Mouse (Mus musculus): Measurements from ENCODE around the gene Oosp1.

Oosp1 gene

GRCm38 (mm10) chr19:11690839-11691238 is at the start of gene Oosp1:
Gene Oosp1 (minus strand): TSS chr19:11691150.
- no peak for DNase-seq

GRCm38 (mm10) chr19:11736455-11736854 is 45.5 kb upstream of the Oosp1 start:
- no peak for DNase-seq

GRCm38 (mm10) chr19:11730278-11730677 is 39.3 kb upstream of the Oosp1 start:
- no peak for DNase-seq

GRCm38 (mm10) chr19:11727304-11727703 is 36.4 kb upstream of the Oosp1 start:
- DNase-seq = no peak

DNA sequence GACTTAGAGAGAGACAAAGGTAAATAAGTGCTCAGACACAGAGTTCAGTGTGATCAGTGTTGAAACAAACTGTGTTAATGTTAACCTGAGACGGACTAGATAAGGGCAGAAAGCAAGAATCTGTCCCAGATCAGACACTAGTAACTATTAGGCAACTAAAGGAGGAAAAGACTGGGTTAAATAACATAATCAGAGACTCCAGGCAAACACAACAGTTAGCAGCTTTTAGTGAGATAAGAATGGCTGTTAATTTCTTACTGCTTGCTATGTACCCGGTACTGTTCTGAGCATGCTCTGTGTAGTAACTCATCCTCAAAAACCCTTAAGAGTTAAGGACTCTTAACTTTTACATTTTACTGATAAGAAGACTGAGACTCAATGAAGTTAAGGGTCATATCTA is 35.0 kb upstream of the Oosp1 start:
- no peak for DNase-seq

DNA sequence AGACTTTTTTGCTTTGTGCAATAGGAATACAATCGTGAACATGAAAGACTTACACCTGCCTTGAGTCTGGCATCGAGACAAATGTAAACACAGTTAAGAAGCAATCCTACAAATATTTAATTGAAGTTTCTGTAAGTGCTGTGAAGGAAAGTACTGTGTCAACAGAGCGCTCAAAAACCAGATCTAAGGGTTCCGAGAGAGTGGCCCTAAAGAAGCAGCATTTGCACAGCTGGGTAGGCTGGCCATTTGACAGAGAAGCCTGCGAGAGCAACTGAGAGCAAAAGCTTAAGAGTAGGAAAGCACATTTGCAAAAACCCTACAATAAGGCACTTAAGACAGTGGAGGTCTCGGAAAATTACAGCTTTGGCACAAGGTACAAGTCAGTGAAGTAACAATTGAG is 33.3 kb upstream of the Oosp1 start:
- DNase-seq = no peak

DNA sequence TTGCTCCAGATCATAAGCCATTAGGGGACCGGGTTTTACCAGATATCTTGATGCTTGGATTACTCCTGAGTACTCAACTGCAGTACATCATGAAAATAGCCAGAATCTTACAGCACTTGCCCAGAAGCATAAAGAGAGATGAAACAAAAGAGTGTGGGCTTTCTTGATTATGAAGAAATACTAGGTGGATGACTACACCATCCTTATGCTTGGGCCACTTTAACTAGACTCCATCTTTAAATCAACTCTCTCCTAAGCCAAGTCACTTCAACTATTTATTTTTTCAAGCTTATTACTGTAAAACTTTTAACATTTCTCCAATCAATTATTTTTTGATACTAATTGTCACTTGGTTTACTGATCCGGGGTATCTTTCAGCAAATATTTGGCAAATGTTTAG is 32.9 kb upstream of the Oosp1 start:
- DNase-seq = no peak

GRCm38 (mm10) chr19:11720071-11720470 is 29.1 kb upstream of the Oosp1 start:
- no peak for DNase-seq

DNA sequence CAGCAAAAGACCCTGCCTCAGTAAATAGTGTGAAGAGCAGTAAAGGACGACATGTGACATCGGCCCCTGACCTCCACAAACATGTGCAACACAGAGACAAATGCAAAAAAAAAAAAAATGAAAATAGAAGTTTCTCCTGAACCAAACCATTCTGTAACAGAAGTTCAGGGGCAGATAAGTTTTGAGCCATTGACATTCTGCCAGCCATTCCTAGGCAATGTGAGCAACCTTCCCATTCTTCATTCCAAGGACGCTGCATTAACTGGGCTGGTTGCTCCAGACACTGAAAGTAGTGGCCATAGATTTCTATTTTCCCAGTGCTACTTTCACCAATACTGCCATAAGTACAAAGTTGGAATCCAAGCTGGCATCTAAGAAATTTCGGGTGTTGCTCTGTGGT is 21.5 kb upstream of the Oosp1 start:
- DNase-seq = no peak

GRCm38 (mm10) chr19:11698342-11698741 is 7.4 kb upstream of the Oosp1 start:
- no peak for DNase-seq

DNA sequence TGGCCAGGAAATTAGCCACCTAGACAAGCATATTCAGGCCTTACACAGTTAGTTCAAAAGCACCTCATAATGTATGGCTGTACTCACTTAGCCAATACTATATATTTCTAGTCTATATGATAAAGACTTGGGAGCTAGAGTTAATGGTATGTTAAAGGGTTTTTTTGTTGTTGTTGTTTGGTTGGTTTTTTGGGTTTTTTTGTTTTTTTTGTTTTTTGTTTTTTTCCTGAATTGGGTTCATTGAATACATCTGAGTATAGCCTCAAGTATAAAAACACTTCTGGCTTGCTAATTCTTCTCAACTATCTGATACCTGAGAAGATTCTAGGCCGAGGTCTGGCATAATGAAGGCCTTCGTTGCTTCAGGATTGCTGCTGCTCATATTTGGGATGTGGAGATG is 5.8 kb upstream of the Oosp1 start, which contains the start of gene Oosp3:
TSS of gene Oosp3 (plus strand) at position 301 of the 400 bp plus-strand sequence.
- DNase-seq = no peak

DNA sequence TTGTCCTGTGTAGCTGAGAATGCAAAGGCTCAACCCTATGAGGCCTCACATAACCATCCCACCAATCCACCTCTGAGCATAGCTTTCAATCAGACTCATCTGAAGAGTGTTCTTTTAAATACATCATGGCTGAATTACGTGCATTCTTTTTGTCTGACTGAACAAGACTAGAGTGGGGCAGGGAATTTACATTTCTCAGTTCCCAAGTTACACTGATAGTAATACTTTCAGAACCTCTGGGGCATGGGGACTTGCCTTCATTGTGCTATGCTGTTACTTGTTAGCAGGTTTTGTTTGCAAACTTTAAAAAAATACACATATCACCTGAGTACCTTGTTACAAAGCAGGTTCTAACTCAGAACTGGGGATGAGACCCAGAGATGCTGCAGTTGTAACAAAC is 504 bp upstream of the Oosp1 start:
- no peak for DNase-seq

DNA sequence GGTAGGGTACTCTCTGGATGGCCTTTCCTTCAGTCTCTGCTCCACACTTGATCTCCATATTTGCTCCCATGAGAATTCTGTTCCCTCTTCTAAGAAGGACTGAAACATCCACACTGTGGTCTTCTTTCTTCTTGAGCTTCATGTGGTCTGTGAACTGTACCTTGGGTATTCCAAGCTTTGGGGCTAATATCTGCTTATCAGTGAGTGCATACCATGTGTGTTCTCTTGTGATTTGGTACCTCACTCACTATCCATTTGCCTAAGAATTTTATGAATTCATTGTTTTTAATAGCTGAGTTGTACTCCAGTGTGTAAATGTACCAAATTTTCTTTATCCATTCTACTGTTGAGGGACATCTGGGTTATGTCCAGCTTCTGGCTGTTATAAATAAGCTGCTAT is 29.4 kb downstream of the Oosp1 start:
- DNase-seq = no peak

GRCm38 (mm10) chr19:11660459-11660858 is 30.5 kb downstream of the Oosp1 start, which contains the start of gene Oosp2:
Gene Oosp2 (minus strand): TSS chr19:11660559.
- DNase-seq = no peak

GRCm38 (mm10) chr19:11659142-11659541 is 31.8 kb downstream of the Oosp1 start:
- DNase-seq = no peak

DNA sequence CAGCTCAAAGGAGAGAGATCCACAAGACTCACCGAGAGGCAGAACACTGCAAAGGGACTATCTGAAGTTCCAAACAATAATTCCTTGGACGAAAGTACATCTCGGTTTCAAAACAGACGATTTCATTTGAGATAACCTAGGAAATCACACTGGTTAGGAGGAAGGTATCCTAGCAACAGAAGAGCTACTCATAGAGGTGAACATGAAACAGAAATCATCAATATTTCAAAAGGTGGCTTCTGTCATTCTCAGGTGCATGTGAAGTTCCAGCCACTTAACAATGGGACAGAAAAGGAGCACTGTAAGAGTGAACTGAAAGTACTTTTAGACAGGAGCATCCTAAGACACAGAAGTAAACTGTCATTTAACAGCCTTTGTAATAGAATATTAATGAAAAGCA is 41.4 kb downstream of the Oosp1 start:
- no peak for DNase-seq

DNA sequence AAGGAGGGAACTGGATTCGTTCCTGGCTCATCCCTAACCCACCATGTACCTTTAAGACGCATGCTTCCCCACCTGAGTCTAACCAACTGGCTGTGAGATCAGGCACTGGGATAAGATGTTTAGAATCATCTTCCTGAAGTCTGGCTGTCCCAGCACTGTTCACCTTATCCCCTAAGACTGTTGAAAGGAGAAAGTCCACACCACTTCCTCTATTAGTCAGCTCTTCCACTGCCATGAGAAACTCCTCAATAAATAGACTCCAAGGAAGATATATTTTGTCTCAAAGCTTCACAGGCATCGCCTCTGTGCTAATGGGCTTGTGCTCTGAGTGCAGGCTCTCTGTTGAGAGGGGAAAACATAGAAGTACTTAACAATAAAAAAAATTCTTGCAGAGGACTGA is 44.8 kb downstream of the Oosp1 start:
- DNase-seq = no peak

- DNase-seq = no peak
Measured at GRCm38 (mm10) chr19:11640732-11641131, 50.2 kb downstream of the Oosp1 start, which contains the start of gene Ms4a3. Gene Ms4a3 (minus strand): TSS chr19:11640851.

- no peak for DNase-seq
Measured at GRCm38 (mm10) chr19:11639038-11639437, 51.9 kb downstream of the Oosp1 start.

- no peak for DNase-seq
Measured at GRCm38 (mm10) chr19:11635572-11635971, 55.4 kb downstream of the Oosp1 start.

DNA sequence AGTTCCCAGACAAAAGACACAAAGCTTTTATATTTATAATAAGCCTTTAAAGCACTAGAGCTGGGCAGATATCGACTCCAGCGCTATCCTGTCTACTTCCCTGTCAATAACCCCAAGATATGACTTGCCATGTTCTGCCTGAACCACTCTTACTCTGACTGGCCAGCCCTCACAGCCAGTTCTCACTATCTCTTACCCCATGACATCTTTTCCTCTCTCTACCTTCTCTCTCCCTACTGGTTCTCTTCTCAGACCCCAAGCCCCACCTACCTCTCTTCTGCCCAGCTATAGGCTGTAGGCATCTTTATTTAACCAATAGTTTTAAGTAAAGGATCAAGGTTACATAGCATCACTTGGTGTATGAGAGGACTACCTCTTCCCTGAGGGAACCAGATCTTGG is 56.6 kb downstream of the Oosp1 start:
- DNase-seq = no peak

DNA sequence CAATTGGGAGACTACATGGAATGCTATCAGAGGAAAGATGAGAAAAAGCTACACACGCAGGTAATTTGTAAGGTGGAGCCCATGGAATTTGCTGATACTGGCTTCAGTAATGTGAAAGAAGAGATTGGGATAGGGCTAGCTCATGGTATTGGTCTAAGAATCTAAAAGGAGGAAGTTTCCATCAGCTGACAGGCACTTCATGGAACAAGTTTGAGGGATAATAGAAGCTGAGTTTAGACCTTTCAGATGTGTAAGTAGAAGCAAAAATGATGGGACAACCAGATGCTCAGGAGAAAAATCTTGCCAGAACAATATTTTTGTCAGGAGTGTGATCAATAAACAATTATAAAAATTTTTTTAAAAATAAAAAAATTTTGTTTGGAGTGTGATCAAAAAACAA is 57.2 kb downstream of the Oosp1 start:
- DNase-seq = no peak

DNA sequence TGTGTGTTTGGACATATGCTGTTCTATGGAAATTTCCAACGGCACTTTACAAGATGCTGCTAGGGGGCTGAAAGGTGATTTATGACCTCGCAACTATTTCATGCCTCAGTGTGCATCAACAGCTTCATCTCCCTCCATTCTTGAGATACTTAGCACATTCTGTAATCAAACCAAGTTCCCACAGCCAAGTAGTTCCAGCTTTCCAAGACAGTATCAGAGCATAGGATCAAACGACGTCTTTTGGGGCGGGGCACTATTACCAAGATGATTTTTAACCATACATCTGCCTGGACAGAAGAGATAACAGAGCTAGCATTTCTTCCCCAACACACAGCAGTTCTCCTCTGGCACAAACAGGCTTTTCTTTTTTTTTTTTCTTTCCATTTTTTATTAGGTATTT is 65.7 kb downstream of the Oosp1 start:
- DNase-seq = no peak

DNA sequence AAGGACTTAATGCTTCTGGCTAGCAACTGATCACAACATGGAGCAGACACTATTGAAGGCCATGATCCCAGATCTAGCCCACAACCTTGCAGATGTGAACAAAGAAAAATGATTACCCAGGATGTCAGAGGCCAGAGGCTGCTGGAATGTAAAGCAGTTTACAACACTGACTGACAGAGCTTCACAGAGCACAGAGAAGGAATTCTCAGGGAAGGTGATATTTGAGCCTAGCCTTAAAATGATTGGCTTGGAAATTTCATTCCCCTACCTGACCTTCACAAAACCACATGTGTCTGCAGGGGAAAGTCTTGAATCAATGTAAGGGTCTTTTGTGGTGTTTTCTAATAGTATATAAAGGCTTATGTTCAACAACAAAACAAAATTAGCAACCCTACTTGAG is 66.2 kb downstream of the Oosp1 start:
- DNase-seq = no peak

DNA sequence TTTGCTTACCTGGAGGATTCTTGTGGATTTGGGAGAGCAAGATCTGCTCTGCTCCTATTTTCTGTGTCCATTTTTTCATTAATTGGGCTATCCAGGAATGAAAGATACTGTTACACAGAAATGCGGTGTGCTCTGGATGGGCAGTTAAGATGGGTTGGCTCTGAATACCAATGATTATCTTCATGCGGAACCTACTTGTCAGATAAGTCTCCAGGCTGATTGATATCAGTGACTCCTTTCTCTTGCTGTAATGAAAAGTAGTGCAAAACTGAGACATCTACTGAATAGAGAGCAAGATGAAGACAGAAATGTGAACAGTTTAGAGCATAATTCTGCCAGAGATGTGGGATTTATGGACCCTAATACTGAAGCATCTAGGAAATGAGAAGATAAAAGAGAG is 67.4 kb downstream of the Oosp1 start, which contains the start of gene Ms4a2:
TSS of gene Ms4a2 (minus strand) at position 169 of the 400 bp plus-strand sequence.
- DNase-seq = no peak

GRCm38 (mm10) chr19:11617983-11618382 is 73.0 kb downstream of the Oosp1 start:
- no peak for DNase-seq
